Mouse (Mus musculus): ENCODE data around the gene Topaz1. TPM values are rescaled to one million over a fixed set of nuclear protein-coding genes. Genes with fewer than 3 reads are reported as not detected.

The Topaz1 gene
- not detected in 2 replicates for polyA plus RNA-seq (2016; fragmentation: Nextera tagmentation; extraction: Ambion mirVana)

DNA sequence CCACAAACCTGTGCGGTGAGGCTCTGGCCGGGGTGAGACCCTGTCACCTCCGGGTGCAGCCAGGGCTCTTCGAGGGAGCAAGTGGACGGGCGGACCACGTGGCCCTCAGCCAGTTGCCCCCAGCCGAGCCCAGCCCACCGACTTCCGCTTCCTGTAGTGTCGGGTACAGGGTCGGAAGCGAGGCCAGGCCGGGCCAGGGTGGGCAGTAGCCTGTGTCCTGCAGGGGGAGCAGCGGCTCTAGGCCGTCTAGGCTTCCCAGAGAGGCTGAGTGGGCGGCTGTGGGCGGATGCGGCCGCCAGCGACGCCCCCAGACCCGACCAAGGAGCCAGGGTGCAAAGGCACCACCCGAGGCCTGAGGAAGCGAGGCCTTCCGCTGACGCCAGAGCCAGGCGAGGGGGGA, at the start of gene Topaz1:
Gene Topaz1 (plus strand): TSS at position 287 of the 400 bp plus-strand sequence.
- Histone ChIP-seq H3K4me3 (no peak within 1 kb of the TSS), H3K4me1 (no peaks in the 10 kb centered on the region), H3K4me2 (replicated peaks) (no peak within 1 kb of the TSS), H3K9ac (no peak within 1 kb of the TSS; the same call in 1 of the 2 replicates), H3K27me3 (no peaks in the 10 kb centered on the region), H3K9me3 (no peaks in the 10 kb centered on the region), H3K36me3 (no peaks in the 10 kb centered on the region), H3K27ac (no peak within 1 kb of the TSS)
- 72% methylated on average over 28 of the region's 28 CpGs for WGBS
- no peak for ATAC-seq (ENCODE audit: insufficient number of reproducible peaks, insufficient read depth, low FRiP score, low TSS enrichment)

DNA sequence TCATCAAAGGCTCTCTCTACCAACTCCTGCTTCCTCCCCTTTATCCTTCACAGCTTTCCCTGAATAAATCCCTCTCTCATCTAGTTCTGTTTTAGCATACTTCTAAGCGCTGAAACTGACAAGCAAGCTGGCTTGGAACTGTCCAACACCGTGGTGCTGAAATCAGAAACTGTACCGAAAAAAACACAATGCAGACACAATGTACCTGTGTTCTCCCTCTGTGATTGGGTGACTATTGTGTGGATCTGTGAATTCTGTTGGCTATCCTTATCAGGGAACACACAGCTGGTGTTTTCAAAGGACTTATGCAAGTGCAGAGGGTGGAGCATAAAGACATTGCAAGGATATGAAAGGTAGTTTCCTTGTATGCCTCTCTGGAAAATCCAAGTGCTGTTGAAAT, 45.3 kb upstream of the Topaz1 start:
- Histone ChIP-seq H3K27me3 (no peaks in the 10 kb centered on the region), H3K9ac (no peak overlapping the region), H3K4me1 (no peaks in the 10 kb centered on the region), H3K4me3 (no peak overlapping the region), H3K9me3 (no peaks in the 10 kb centered on the region), H3K27ac (no peak overlapping the region), H3K36me3 (no peaks in the 10 kb centered on the region), H3K4me2 (replicated peaks) (no peak overlapping the region)
- 3% methylated on average over 3 of the region's 3 CpGs for WGBS
- ATAC-seq (ENCODE audit: insufficient number of reproducible peaks, insufficient read depth, low FRiP score, low TSS enrichment), result no peak

DNA sequence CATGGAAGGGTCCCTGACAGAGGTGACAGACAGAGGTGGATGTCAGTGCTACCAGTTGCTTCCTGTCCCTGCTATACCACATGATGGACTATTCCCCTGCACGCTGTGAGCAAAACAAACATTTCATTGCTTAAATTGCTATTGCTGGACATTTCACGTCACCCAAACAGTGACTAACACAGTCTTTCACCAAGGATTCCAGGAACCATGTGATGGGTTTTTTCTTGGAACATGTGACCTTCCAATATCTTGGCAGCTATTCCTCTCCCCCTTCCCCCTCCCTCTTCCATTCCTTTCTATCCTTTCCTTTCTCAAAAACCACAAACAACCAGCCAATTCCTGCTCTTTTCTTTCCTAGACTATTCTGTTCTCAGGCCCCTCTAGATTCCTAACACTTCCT, 33.3 kb upstream of the Topaz1 start:
- Histone ChIP-seq H3K9ac (no peak overlapping the region; the same call in 1 of the 2 replicates), H3K36me3 (no peaks in the 10 kb centered on the region), H3K4me3 (no peak overlapping the region), H3K4me2 (replicated peaks) (no peak overlapping the region), H3K27ac (no peak overlapping the region), H3K4me1 (no peaks in the 10 kb centered on the region), H3K27me3 (no peaks in the 10 kb centered on the region), H3K9me3 (no peaks in the 10 kb centered on the region)
- ATAC-seq (ENCODE audit: insufficient number of reproducible peaks, insufficient read depth, low FRiP score, low TSS enrichment), result no peak
- WGBS, result 57% methylated on average over 2 of the region's 2 CpGs

DNA sequence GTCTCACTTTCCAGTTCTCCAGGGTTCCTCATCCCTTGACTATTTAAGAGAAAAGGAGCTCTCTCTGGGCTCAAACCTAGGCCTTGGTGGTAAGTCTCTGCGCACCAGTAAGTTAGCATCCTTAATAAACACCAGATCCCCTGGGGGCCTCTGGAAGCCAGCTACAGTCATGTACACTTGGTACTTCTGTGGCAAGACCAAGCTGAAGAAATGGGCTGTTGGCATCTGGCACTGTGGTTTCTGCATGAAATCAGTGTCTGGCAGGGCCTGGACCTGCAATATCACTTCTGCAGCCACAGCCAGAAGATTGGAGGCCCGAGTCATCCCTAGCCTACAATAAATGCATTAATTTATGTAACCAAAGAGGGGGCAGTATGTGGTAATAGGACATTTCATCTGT, 32.1 kb upstream of the Topaz1 start:
- Histone ChIP-seq H3K4me1 (no peaks in the 10 kb centered on the region), H3K27me3 (no peaks in the 10 kb centered on the region), H3K4me3 (no peak overlapping the region), H3K27ac (no peak overlapping the region), H3K4me2 (replicated peaks) (no peak overlapping the region), H3K9ac (no peak overlapping the region), H3K9me3 (no peaks in the 10 kb centered on the region), H3K36me3 (no peaks in the 10 kb centered on the region)
- WGBS, result 85% methylated on average over 2 of the region's 2 CpGs
- no peak for ATAC-seq (ENCODE audit: insufficient number of reproducible peaks, insufficient read depth, low FRiP score, low TSS enrichment)

DNA sequence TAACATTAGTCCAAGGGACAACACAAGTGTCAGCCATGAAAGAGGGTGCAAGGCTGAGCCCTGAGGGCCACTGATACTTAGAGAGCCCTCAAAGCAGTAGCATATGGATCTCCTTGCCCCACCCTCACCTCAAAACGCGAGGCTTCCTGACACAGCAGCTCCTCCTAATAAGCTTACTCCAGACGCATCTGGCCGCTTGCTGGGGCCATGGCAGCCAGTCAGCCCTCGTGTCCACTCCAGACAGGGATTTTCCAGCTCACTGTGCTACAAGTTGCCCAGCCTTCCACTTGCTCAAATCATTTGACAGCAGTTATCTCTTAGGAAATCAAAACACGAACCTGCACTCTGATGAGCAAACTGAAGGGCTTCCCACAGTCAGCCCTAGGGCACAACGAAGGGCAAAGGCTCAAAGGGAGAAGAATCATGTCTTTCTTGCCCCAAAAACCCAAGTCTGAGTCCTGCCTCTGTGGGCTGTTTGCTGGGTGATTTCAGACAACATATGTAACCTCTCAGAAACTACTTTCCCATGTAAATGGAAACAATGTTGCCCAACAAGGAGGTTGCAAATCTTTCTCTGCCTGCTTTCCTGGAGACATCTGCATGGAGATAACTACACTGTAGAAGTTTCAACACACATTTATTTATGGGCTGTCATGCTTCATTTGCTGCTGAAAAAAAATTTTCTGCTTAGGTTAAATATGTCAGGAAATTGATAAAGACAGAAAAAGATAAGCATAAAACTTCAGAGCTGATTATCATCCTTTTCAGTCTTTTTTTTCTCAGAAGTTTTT, 30.8 kb upstream of the Topaz1 start:
- Histone ChIP-seq H3K9ac (no peak overlapping the region), H3K9me3 (no peaks in the 10 kb centered on the region), H3K4me1 (no peaks in the 10 kb centered on the region), H3K4me3 (no peak overlapping the region), H3K36me3 (no peaks in the 10 kb centered on the region), H3K27ac (no peak overlapping the region), H3K4me2 (replicated peaks) (no peak overlapping the region), H3K27me3 (no peaks in the 10 kb centered on the region)
- ATAC-seq (ENCODE audit: insufficient number of reproducible peaks, insufficient read depth, low FRiP score, low TSS enrichment), result no peak
- 13% methylated on average over 7 of the region's 7 CpGs for WGBS

DNA sequence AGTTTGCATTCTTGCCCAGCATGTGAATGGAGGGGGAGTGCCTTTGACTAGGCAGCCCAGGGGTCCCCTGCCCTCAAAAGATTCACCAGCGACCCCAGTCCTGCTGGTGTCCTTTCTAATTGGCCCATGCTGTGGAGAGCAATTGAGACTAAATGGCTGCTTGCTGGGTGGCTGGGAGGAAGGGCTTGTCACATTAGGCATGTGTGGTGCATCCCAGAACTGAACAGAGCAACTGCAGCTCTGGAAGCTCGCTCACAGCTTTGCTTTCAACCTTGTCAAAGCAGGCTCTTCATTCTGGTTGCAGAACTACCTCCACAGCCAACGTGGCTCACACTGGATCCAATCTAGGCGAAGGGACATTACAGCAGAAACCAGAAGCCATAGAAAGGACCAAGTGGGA, 24.9 kb upstream of the Topaz1 start:
- no peak overlapping the region for H3K4me3 ChIP-seq
- H3K9ac ChIP-seq, result no peak overlapping the region
- H3K4me1 ChIP-seq, result no peaks in the 10 kb centered on the region
- H3K4me2 ChIP-seq (replicated peaks), result no peak overlapping the region
- no peaks in the 10 kb centered on the region for H3K9me3 ChIP-seq
- H3K36me3 ChIP-seq, result no peaks in the 10 kb centered on the region
- H3K27me3 ChIP-seq, result peaks cover 8% of the 10 kb centered on the region; the same call in 1 of the 2 replicates
- no peak for ATAC-seq (ENCODE audit: insufficient number of reproducible peaks, insufficient read depth, low FRiP score, low TSS enrichment)
- WGBS, result 19% methylated on average over 4 of the region's 4 CpGs
- no peak overlapping the region for H3K27ac ChIP-seq

DNA sequence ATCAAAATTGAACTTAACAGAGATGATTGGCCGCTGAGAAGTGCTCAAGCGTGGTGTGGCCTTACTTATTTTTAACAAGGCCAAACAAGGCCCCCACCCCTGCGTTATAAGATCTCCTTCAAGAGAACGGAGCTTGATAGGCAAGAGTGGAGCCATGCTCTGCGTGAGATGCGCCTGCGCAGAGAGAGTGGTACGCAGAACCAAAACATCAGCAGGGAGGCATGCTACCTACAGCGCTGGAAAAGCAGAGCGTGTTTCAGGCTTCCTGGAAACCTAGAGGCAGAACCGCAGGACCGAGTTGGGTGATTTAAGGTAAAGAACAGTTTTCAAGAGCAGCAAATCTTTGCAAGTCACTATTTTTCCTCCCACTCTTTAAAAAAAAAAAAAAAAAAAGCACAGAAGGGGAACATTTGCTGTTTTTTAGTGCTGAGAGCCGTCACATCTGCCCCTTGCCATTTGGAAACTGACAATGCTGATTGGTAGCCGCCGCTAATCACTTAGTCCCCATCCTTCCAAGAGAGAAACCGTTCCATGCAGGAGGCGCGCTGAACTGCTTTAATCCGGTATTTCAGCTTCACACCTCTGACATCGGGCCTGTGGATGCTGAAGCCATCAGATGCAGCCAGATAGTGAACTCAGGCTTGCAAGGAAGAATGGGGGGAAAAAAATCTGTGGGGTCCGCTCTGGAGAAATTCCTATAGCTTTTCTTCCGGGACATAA, 21.9 kb upstream of the Topaz1 start:
- 35% methylated on average over 22 of the region's 22 CpGs for WGBS
- Histone ChIP-seq H3K36me3 (no peaks in the 10 kb centered on the region), H3K4me1 (no peaks in the 10 kb centered on the region)

DNA sequence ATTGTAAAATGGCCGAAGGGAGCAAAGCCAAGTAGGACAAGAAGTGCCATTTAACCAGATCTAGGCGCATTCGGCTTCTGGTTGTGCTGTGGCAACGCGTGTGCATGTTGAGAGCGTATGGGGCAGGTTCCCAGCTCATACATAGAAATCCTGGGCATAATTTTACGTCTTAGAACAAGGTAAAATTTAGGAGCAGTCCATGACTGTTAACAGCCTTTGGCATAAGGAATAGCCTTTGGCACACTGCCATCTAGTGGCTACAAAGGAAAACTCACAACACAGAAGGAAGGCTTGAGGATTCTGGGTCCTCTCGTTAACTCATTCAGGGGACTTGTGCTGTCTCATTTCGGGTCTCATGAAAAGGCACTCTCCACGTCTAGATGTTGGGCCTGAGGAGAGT, 17.6 kb upstream of the Topaz1 start:
- Histone ChIP-seq H3K4me3 (no peak overlapping the region), H3K27me3 (peaks cover 12% of the 10 kb centered on the region; the same call in 1 of the 2 replicates), H3K9ac (no peak overlapping the region), H3K4me1 (no peaks in the 10 kb centered on the region), H3K36me3 (no peaks in the 10 kb centered on the region), H3K4me2 (replicated peaks) (no peak overlapping the region), H3K9me3 (no peaks in the 10 kb centered on the region), H3K27ac (no peak overlapping the region)
- ATAC-seq (ENCODE audit: insufficient number of reproducible peaks, insufficient read depth, low FRiP score, low TSS enrichment), result 0 out of 2 replicates have a peak, but pooled peaks have one; percentile 15
- 20% methylated on average over 10 of the region's 10 CpGs for WGBS

More for the DNA sequence above, 21.9 kb upstream of the Topaz1 start:
- Histone ChIP-seq H3K27me3 (peaks cover 8% of the 10 kb centered on the region; the same call in 1 of the 2 replicates), H3K4me3 (no peak overlapping the region), H3K27ac (no peak overlapping the region), H3K4me2 (replicated peaks) (no peak overlapping the region), H3K9me3 (no peaks in the 10 kb centered on the region), H3K9ac (no peak overlapping the region)
- ATAC-seq (ENCODE audit: insufficient number of reproducible peaks, insufficient read depth, low FRiP score, low TSS enrichment), result no peak

DNA sequence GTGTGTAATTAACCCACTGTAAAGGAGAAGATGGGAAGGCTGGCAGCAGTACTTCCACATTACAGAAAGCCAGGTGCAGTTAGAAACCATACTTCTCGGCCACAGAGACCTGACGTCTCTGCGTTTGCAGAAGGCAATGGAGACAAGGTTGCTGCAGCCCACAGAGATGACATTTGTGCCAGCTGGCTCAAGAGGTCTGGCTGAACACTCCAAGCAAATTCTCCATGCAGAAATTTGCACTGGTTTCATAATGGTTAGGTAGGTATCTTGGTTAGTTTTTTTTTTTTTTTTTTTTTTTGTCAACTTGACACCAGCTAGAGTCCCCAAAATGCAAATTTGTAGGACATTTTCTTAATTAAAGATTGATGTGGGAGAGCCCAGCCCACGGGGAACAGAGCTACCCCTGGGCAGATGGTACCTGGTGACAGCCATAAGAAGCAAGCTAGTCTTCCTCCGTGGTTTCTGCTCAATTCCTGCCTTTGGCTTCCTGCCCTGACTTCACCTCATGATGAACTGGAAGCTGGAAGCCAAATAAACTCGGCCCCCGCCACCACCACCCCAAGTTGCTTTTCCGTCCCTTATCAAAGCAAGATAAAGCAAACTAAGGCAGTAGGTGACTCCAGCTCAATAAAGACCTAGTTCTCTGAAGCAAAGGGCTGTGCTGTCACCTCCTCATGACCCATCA, 14.9 kb upstream of the Topaz1 start:
- no peak overlapping the region for H3K4me3 ChIP-seq
- H3K4me1 ChIP-seq, result no peaks in the 10 kb centered on the region
- H3K9ac ChIP-seq, result no peak overlapping the region
- H3K4me2 ChIP-seq (replicated peaks), result peak overlapping the region; percentile 25
- H3K27ac ChIP-seq, result no peak overlapping the region
- WGBS, result 69% methylated on average over 8 of the region's 8 CpGs
- ATAC-seq (ENCODE audit: insufficient number of reproducible peaks, insufficient read depth, low FRiP score, low TSS enrichment), result no peak
- peaks cover 4% of the 10 kb centered on the region; the same call in 1 of the 2 replicates for H3K27me3 ChIP-seq
- no peaks in the 10 kb centered on the region for H3K36me3 ChIP-seq
- H3K9me3 ChIP-seq, result no peaks in the 10 kb centered on the region

DNA sequence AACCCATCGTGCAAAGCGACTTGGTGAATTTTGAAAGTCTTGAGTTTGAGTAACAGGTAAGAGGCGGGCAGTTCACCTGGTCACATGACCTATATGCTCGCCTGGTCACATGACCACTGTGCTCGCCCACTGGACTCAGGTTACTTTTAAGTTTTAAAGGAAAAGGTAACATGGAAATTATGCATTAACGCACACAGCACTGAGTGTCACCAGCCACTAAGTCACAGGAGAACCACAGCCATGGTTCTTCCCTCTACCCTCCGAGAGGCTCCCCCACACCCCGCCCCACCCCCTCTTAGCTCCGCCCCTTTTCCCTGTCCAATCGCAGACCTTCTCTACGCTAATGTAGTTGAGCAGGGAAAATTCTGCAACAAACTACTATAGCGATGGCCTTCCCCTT, 13.9 kb upstream of the Topaz1 start:
- Histone ChIP-seq H3K27ac (no peak overlapping the region), H3K4me1 (no peaks in the 10 kb centered on the region), H3K4me2 (replicated peaks) (peak overlapping the region; percentile 25), H3K4me3 (peak overlapping the region; percentile 16; the same call in 1 of the 2 replicates), H3K9ac (no peak overlapping the region), H3K36me3 (no peaks in the 10 kb centered on the region), H3K9me3 (no peaks in the 10 kb centered on the region), H3K27me3 (peaks cover 4% of the 10 kb centered on the region; the same call in 1 of the 2 replicates)
- WGBS, result 35% methylated on average over 12 of the region's 12 CpGs
- no peak for ATAC-seq (ENCODE audit: insufficient number of reproducible peaks, insufficient read depth, low FRiP score, low TSS enrichment)

DNA sequence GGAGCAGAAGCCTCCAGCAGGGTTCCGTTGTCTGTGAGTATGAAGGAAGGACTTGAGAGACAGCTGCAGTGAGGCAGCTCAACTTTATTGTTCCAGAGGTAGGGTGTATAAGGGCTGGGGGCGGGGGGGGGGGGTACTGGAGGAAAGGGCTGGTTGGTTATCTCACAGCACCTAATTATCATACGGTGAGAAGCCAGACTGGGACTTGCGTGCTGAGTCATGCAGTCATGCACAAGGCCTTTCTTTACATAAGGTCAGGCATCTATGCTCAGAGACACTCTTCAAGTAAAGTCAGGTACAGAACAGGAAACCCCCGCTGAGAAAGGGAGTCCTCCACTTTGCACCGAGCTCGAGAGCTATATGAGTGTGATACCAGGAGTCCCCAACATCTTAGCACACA, 12.2 kb upstream of the Topaz1 start:
- Histone ChIP-seq H3K9ac (no peak overlapping the region), H3K4me3 (no peak overlapping the region), H3K9me3 (no peaks in the 10 kb centered on the region), H3K36me3 (no peaks in the 10 kb centered on the region), H3K4me2 (replicated peaks) (no peak overlapping the region), H3K27ac (no peak overlapping the region), H3K27me3 (peaks cover 4% of the 10 kb centered on the region; the same call in 1 of the 2 replicates), H3K4me1 (no peaks in the 10 kb centered on the region)
- 76% methylated on average over 7 of the region's 7 CpGs for WGBS
- ATAC-seq (ENCODE audit: insufficient number of reproducible peaks, insufficient read depth, low FRiP score, low TSS enrichment), result no peak

Measured in embryonic facial prominence, embryonic 12.5 days (tissue).